Mouse (Mus musculus) MEL (cell line): ENCODE data around the gene Tmtc2. TPM values are rescaled to one million over a fixed set of nuclear protein-coding genes. Genes with fewer than 3 reads are reported as not detected.

Experiments
- DNase-seq: peaks from one replicate; pipeline ENCODE4 v3.0.0; 2011; ENCODE audit warnings: low read depth, low spot score
- H3K27ac ChIP-seq: 2 replicates; pipeline ENCODE4 v1.5.1; 2012; ENCODE audit warnings: low read depth, mild to moderate bottlenecking, control low read depth, low read length, moderate library complexity; ENCODE audit not compliant: control insufficient read depth
- H3K27me3 ChIP-seq, 2 experiments: fragments of 150-350 bp in 1 of 2; sonication (generic) in 1 of 2; 2 replicates each; pipeline ENCODE4 v1.6.1; 2012; ENCODE audit warnings: low read length in 2 of 2, mild to moderate bottlenecking in 2 of 2, improper control_type of control experiment in 1 of 2, moderate library complexity in 1 of 2; ENCODE audit not compliant: insufficient read depth in 2 of 2, control insufficient read depth in 1 of 2
- H3K36me3 ChIP-seq, 2 experiments: 2 replicates each; pipeline ENCODE4 v1.6.1; 2012 to 2014; ENCODE audit warnings: low read length in 2 of 2, improper control_type of control experiment in 1 of 2, inconsistent platforms in 1 of 2, mild to moderate bottlenecking in 1 of 2; ENCODE audit not compliant: insufficient read depth in 2 of 2, control insufficient read depth in 1 of 2
- H3K4me1 ChIP-seq, 2 experiments: fragments of 150-350 bp in 1 of 2; sonication (generic) in 1 of 2; 2 replicates each; pipeline ENCODE4 v1.6.1; 2012; ENCODE audit warnings: low read length in 2 of 2, improper control_type of control experiment in 1 of 2, mild to moderate bottlenecking in 1 of 2; ENCODE audit not compliant: insufficient read depth in 2 of 2, control insufficient read depth in 1 of 2
- H3K4me3 ChIP-seq, 2 experiments: fragments of 150-350 bp in 1 of 2; sonication (generic) in 1 of 2; 2 replicates each; pipeline ENCODE4 v1.5.1; 2012; ENCODE audit warnings: low read depth in 2 of 2, low read length in 2 of 2, mild to moderate bottlenecking in 2 of 2, moderate library complexity in 2 of 2, control low read depth in 1 of 2, improper control_type of control experiment in 1 of 2; ENCODE audit not compliant: control insufficient read depth in 1 of 2, insufficient read depth in 1 of 2
- H3K79me2 ChIP-seq: 2 replicates; pipeline ENCODE4 v1.6.1; 2012; ENCODE audit warnings: mild to moderate bottlenecking, low read length, moderate library complexity; ENCODE audit not compliant: control insufficient read depth, poor library complexity, insufficient read depth
- H3K9ac ChIP-seq: 2 replicates; pipeline ENCODE4 v1.6.1; 2012; ENCODE audit warnings: low read depth, mild to moderate bottlenecking, control low read depth, low read length, moderate library complexity; ENCODE audit not compliant: control insufficient read depth, poor library complexity, severe bottlenecking
- H3K9me3 ChIP-seq: fragments of 150-350 bp; sonication (generic); replicated peaks from 2 replicates; pipeline ENCODE4 v1.6.1; 2012; ENCODE audit warnings: mild to moderate bottlenecking, low read length, improper control_type of control experiment, moderate library complexity; ENCODE audit not compliant: insufficient read depth
- BHLHE40 ChIP-seq: IDR thresholded peaks from 2 replicates; pipeline ENCODE4 v1.6.1; 2012; ENCODE audit warnings: low read depth, mild to moderate bottlenecking, inconsistent platforms, low read length, improper control_type of control experiment, borderline replicate concordance
- CHD1 ChIP-seq: IDR thresholded peaks from 2 replicates; pipeline ENCODE4 v1.6.1; 2012; ENCODE audit warnings: low read depth, mild to moderate bottlenecking, inconsistent platforms, low read length, improper control_type of control experiment
- CHD2 ChIP-seq: IDR thresholded peaks from 2 replicates; pipeline ENCODE4 v1.6.1; 2011; ENCODE audit warnings: low read length, improper control_type of control experiment
- ELF1 ChIP-seq: IDR thresholded peaks from 2 replicates; pipeline ENCODE4 v1.6.1; 2014; ENCODE audit warnings: low read depth, mild to moderate bottlenecking, inconsistent platforms, low read length, improper control_type of control experiment, moderate library complexity
- EP300 ChIP-seq, 2 experiments: IDR thresholded peaks; 2 replicates each; pipeline ENCODE4 v1.6.1; 2011; ENCODE audit warnings: improper control_type of control experiment in 2 of 2, low read length in 2 of 2, low read depth in 1 of 2, mild to moderate bottlenecking in 1 of 2
- ETS1 ChIP-seq: IDR thresholded peaks from 2 replicates; pipeline ENCODE4 v1.6.1; 2012; ENCODE audit warnings: low read depth, mild to moderate bottlenecking, inconsistent platforms, low read length, improper control_type of control experiment, moderate library complexity
- GABPA ChIP-seq: IDR thresholded peaks from 2 replicates; pipeline ENCODE4 v1.6.1; 2012; ENCODE audit warnings: low read depth, mild to moderate bottlenecking, inconsistent platforms, low read length, improper control_type of control experiment, moderate library complexity
- GATA1 ChIP-seq: IDR thresholded peaks from 2 replicates; pipeline ENCODE4 v1.6.1; 2011; ENCODE audit warnings: low read depth, low read length, improper control_type of control experiment
- KAT2A ChIP-seq: conservative IDR thresholded peaks from 2 replicates; pipeline ENCODE4 v1.6.1; 2012; ENCODE audit warnings: low read depth, low read length, improper control_type of control experiment, inconsistent platforms
- MXI1 ChIP-seq: IDR thresholded peaks from 2 replicates; pipeline ENCODE4 v1.6.1; 2011; ENCODE audit warnings: mild to moderate bottlenecking, low read depth, low read length, improper control_type of control experiment
- MYB ChIP-seq: IDR thresholded peaks from 2 replicates; pipeline ENCODE4 v1.6.1; 2011; ENCODE audit warnings: mild to moderate bottlenecking, low read depth, low read length, improper control_type of control experiment
- MYC ChIP-seq: IDR thresholded peaks from 2 replicates; pipeline ENCODE4 v1.6.1; 2011; ENCODE audit warnings: low read depth, mild to moderate bottlenecking, low read length, improper control_type of control experiment, moderate library complexity
- NRF1 ChIP-seq: IDR thresholded peaks from 2 replicates; pipeline ENCODE4 v1.6.1; 2014; ENCODE audit warnings: low read depth, mild to moderate bottlenecking, inconsistent platforms, low read length, improper control_type of control experiment, moderate library complexity; ENCODE audit not compliant: poor library complexity, insufficient read depth, severe bottlenecking
- POLR2A ChIP-seq, 2 experiments: IDR thresholded peaks; 2 replicates each; pipeline ENCODE4 v1.6.1; 2011 to 2012; ENCODE audit warnings: low read length in 2 of 2, mild to moderate bottlenecking in 2 of 2, control low read depth in 1 of 2, improper control_type of control experiment in 1 of 2, low read depth in 1 of 2, moderate library complexity in 1 of 2; ENCODE audit not compliant: control insufficient read depth in 1 of 2, insufficient read depth in 1 of 2, poor library complexity in 1 of 2
- SMC3 ChIP-seq: IDR thresholded peaks from 2 replicates; pipeline ENCODE4 v1.6.1; 2011; ENCODE audit warnings: low read depth, low read length, improper control_type of control experiment
- TBP ChIP-seq: IDR thresholded peaks from 2 replicates; pipeline ENCODE4 v1.8.0; 2011; ENCODE audit warnings: low read depth, low read length, improper control_type of control experiment
- USF2 ChIP-seq, 2 experiments: IDR thresholded peaks; 2 replicates each; pipeline ENCODE4 v1.6.1; 2011 to 2012; ENCODE audit warnings: improper control_type of control experiment in 2 of 2, low read length in 2 of 2, borderline replicate concordance in 1 of 2, inconsistent platforms in 1 of 2, low read depth in 1 of 2, mild to moderate bottlenecking in 1 of 2; ENCODE audit not compliant: insufficient read depth in 1 of 2
- ZC3H11A ChIP-seq: IDR thresholded peaks from 2 replicates; pipeline ENCODE4 v1.6.1; 2012; ENCODE audit warnings: low read depth, mild to moderate bottlenecking, inconsistent platforms, low read length, improper control_type of control experiment
- ZKSCAN1 ChIP-seq: IDR thresholded peaks from 2 replicates; pipeline ENCODE4 v1.6.1; 2012; ENCODE audit warnings: low read depth, mild to moderate bottlenecking, inconsistent platforms, low read length, improper control_type of control experiment, moderate library complexity
- polyA plus RNA-seq, 2 experiments: library from polyadenylated mRNA; stranded (reverse) in 1 of 2; unstranded in 1 of 2; fragments of >175 nt in 1 of 2; fragments of >200 nt in 1 of 2; gene quantifications; 2 replicates each; pipeline versions ENCODE4 v1.2.1 to v1.2.4; 2012; ENCODE audit warnings: low replicate concordance in 2 of 2, low read depth in 1 of 2; ENCODE audit not compliant: insufficient read length in 2 of 2, insufficient read depth in 1 of 2, missing spikeins in 1 of 2
- total RNA-seq: library from RNA; depleted of rRNA; stranded (reverse); fragments of 300-350 nt; gene quantifications from 2 replicates; pipeline ENCODE4 v1.2.3, GENCODE M21; 2012

Tmtc2 gene
- total and polyA plus RNA-seq, 3 experiments: not detected

DNA sequence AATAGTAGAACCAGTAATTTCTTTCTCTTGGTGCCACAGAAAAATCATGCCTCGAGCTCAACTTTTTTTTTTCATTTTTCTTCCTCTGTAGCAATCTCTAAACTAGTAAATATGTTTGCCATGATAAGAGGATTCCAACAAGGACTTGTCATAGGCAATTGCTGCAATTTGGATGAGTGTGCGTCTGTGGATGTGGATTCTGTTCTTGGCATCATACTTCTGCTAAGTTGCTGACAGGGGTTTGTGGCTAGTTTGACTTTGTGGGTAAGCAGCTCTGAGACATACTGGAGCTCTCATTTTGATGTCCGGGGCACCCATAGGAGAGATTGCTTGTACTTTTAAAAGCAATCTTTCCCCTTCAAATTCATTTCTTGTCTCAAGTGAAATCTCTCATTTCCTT, 432.1 kb downstream of the Tmtc2 start:
- H3K79me2 ChIP-seq: no peaks in the 10 kb centered on the region
- H3K9me3 ChIP-seq: no peaks in the 10 kb centered on the region
- no peak for DNase-seq
- no peak overlapping the region for H3K9ac ChIP-seq
- H3K4me3 ChIP-seq: no peak overlapping the region
- H3K36me3 ChIP-seq: no peaks in the 10 kb centered on the region
- H3K4me1 ChIP-seq: no peaks in the 10 kb centered on the region
- H3K27me3 ChIP-seq: no peaks in the 10 kb centered on the region
- no peak overlapping the region for H3K27ac ChIP-seq
- no peak for TF ChIP-seq MXI1
- TF ChIP-seq CHD2: no peak
- no peak for TF ChIP-seq USF2 (IDR thresholded peaks at IDR 0.05; ENCODE audit: borderline replicate concordance in 1 of 2, insufficient read depth in 1 of 2, low read depth in 1 of 2, low read length in 2 of 2)
- no peak for TF ChIP-seq SMC3
- no peak for TF ChIP-seq KAT2A
- TF ChIP-seq BHLHE40: no peak
- no peak for TF ChIP-seq ELF1
- no peak for TF ChIP-seq POLR2A (IDR thresholded peaks at IDR 0.05; ENCODE audit: control insufficient read depth in 1 of 2, insufficient read depth in 1 of 2, low read depth in 1 of 2, low read length in 2 of 2, poor library complexity in 1 of 2)
- TF ChIP-seq ZKSCAN1: no peak
- TF ChIP-seq EP300 (IDR thresholded peaks at IDR 0.05; ENCODE audit: low read depth in 1 of 2, low read length in 2 of 2): no peak
- TF ChIP-seq MYB: no peak
- TF ChIP-seq TBP: no peak
- no peak for TF ChIP-seq GABPA
- no peak for TF ChIP-seq MYC
- TF ChIP-seq GATA1: no peak
- TF ChIP-seq CHD1: no peak
- no peak for TF ChIP-seq ETS1
- no peak for TF ChIP-seq ZC3H11A
- no peak for TF ChIP-seq NRF1
- TF ChIP-seq, all 39 proteins: peak for 0
